Mouse (Mus musculus) hindbrain, embryonic 11.5 days (tissue): ENCODE results near the gene Arf5. TPM values are rescaled to one million over a fixed set of nuclear protein-coding genes. Genes with fewer than 3 reads are reported as not detected.

Source experiments
- ATAC-seq: fragments of 200-750 bp; cut with Nextera tagmentation; 2 replicates; pipeline ENCODE4 v1.8.0; 2017; ENCODE audit warnings: mild to moderate bottlenecking, moderate TSS enrichment, moderate library complexity; ENCODE audit not compliant: low FRiP score
- DNase-seq: peaks from one replicate; pipeline ENCODE4 v3.0.0-alpha.2; 2015; ENCODE audit warnings: low spot score
- H3K27ac ChIP-seq: fragments of 300-500 bp; sonication (generic); 2 replicates; pipeline ENCODE4 v1.5.1; 2014; ENCODE audit warnings: mild to moderate bottlenecking, low read depth, low read length
- H3K27me3 ChIP-seq: fragments of 300-500 bp; sonication (generic); 2 replicates; pipeline ENCODE4 v1.6.1; 2014; ENCODE audit warnings: mild to moderate bottlenecking, low read length, moderate library complexity, mixed read lengths; ENCODE audit not compliant: control insufficient read depth, insufficient read depth
- H3K36me3 ChIP-seq: fragments of 300-500 bp; sonication (generic); 2 replicates; pipeline ENCODE4 v1.6.1; 2014; ENCODE audit warnings: mild to moderate bottlenecking, low read length, moderate library complexity, mixed read lengths; ENCODE audit not compliant: control insufficient read depth, insufficient read depth
- H3K4me1 ChIP-seq: fragments of 300-500 bp; sonication (generic); replicated peaks from 2 replicates; pipeline ENCODE4 v1.6.1; 2014; ENCODE audit warnings: low read length, mixed read lengths; ENCODE audit not compliant: control insufficient read depth, insufficient read depth
- H3K4me2 ChIP-seq: fragments of 300-500 bp; sonication (generic); replicated peaks from 2 replicates; pipeline ENCODE4 v1.6.1; 2014; ENCODE audit warnings: mild to moderate bottlenecking, low read depth, low read length
- H3K4me3 ChIP-seq: fragments of 300-500 bp; sonication (generic); 2 replicates; pipeline ENCODE4 v1.5.1; 2014; ENCODE audit warnings: low read depth, low read length
- H3K9ac ChIP-seq: fragments of 300-500 bp; sonication (generic); 2 replicates; pipeline ENCODE4 v1.6.1; 2014; ENCODE audit warnings: low read depth, low read length
- H3K9me3 ChIP-seq: fragments of 300-500 bp; sonication (generic); 2 replicates; pipeline ENCODE4 v1.6.1; 2016; ENCODE audit warnings: low read length; ENCODE audit not compliant: control insufficient read depth
- WGBS: fragments of 180-500 bp; shearing (Covaris S2); extraction: QIAGEN DNeasy Blood & Tissue Kit; methylation state at CpG from one replicate; pipeline ENCODE4 v1.1.7; 2014; 5-methylcytosine and 5-hydroxymethylcytosine counted together
- polyA plus RNA-seq: library from polyadenylated mRNA; unstranded; fragments of >200 nt; fragmentation: Nextera tagmentation; extraction: Ambion mirVana; gene quantifications from 2 replicates; pipeline ENCODE4 v1.2.1, GENCODE M21; 2014

The Arf5 gene
- polyA plus RNA-seq, 1 experiment from 2014 or later: 271 TPM

DNA sequence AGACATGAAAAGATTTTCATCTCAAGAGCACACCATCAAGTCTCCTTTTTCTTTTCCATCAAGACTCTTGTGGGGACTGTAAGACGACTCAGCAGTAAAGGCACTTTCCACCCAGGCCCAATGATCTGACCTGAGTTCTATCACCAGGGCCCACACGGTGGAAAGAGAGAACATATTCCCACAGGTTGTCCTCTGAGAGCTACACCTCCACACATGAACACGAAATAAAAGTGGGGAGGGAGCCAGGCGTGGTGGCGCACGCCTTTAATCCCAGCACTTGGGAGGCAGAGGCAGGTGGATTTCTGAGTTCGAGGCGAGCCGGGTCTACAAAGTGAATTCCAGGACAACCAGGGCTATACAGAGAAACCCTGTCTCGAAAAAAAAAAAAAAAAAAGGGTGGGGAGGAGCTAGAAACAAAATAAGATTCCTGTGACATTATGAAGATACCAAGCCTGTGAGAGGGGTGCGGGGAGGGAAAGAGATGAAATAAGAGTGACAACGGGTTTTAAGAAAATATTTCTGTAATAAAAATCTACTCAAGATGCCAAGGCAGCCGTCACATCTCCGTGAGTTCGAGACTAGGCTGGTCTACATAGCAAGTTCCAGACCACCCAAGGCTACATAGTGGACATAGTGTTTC, 589 bp upstream of the Arf5 start:
- H3K4me1 ChIP-seq: peaks cover 5% of the 10 kb centered on the region; the same call in 1 of the 2 replicates
- peak overlapping the region; percentile 13; the same call in 1 of the 2 replicates for H3K4me2 ChIP-seq
- no peak overlapping the region for H3K9ac ChIP-seq
- ATAC-seq (peak; percentile 39), DNase-seq (no peak)
- 75% methylated on average over 15 of the region's 15 CpGs for WGBS
- no peaks in the 10 kb centered on the region for H3K27me3 ChIP-seq
- H3K27ac ChIP-seq: no peak overlapping the region
- H3K4me3 ChIP-seq: peak overlapping the region; percentile 89; the same call in 1 of the 2 replicates
- H3K9me3 ChIP-seq: no peaks in the 10 kb centered on the region
- peaks cover 4% of the 10 kb centered on the region; the same call in 1 of the 2 replicates for H3K36me3 ChIP-seq

DNA sequence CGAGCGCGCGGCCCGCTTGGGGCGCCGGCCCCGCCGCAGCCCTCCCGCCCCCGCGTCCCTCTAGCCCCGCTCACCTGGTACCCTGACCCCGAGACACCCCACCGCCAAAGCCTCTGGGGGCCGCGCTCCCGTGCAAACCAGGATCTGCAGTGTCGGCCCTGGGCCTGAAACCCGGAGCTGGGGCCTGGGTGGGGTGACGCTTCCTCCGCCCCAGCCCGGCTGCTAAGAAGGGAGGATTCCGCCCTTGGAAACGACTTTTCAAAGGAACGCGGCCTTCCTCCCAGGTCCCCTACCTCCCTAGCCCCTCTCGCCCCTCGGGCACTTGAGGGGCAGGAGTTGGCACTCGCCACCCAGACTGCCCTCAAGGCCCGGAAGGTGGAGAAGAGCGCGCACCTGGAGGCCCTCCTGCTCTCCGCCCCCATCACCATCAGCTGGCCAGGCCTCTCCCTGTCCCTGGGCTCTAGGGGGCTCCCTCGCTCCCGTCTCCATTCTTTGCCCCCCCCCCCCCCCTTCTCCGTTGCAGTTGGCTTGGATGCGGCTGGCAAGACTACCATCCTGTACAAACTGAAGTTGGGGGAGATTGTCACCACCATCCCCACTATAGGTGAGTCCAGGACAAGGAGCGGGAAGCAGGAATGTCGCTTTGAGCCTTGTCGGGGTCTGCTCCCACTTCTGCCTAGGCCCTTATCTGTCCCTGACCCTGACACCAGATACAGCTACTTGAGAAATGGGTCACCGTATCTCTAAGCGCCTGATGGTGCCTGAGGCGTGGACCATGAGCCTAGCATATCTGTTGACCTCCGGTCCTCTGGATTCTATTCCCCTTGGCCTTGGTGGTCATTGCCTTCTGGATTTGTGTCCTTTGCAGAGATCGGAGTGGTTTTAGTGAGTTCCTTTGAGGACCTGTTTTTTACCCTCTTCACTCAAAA, 671 bp downstream of the Arf5 start:
- H3K4me1 ChIP-seq: peaks cover 5% of the 10 kb centered on the region; the same call in 1 of the 2 replicates
- peak overlapping the region; percentile 89 for H3K4me3 ChIP-seq
- peak overlapping the region; percentile 79 for H3K27ac ChIP-seq
- peak; percentile 66 for DNase-seq
- 12% methylated on average over 34 of the region's 46 CpGs for WGBS
- H3K9me3 ChIP-seq: no peaks in the 10 kb centered on the region
- H3K27me3 ChIP-seq: no peaks in the 10 kb centered on the region
- no peaks in the 10 kb centered on the region for H3K36me3 ChIP-seq
- ATAC-seq: peak; percentile 67
- H3K9ac ChIP-seq: peak overlapping the region; percentile 97
- H3K4me2 ChIP-seq: peak overlapping the region; percentile 51

DNA sequence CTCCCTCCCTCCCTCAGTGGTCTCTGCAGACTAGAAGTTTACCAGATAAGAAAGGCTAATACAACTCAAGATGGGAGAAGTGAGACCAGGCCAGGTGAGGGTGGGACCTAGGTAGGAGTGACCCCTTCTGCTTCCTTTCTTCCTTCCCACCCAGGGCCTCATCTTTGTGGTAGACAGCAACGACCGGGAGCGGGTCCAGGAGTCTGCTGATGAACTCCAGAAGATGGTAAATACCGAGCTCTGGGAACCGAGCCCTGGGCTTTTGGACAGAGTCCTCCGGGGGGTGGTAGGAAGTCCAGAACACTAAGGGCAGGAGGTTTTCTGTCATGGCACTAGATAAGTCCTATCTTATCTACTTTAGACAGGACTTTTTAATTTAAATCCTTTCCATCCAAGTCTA, 1.7 kb downstream of the Arf5 start:
- 89% methylated on average over 6 of the region's 6 CpGs for WGBS
- H3K36me3 ChIP-seq: no peaks in the 10 kb centered on the region
- H3K9ac ChIP-seq: no peak overlapping the region
- DNase-seq: no peak
- ATAC-seq: no peak
- no peak overlapping the region for H3K4me3 ChIP-seq
- no peaks in the 10 kb centered on the region for H3K27me3 ChIP-seq
- H3K27ac ChIP-seq: no peak overlapping the region
- peaks cover 5% of the 10 kb centered on the region; the same call in 1 of the 2 replicates for H3K4me1 ChIP-seq
- H3K4me2 ChIP-seq: no peak overlapping the region
- no peaks in the 10 kb centered on the region for H3K9me3 ChIP-seq

DNA sequence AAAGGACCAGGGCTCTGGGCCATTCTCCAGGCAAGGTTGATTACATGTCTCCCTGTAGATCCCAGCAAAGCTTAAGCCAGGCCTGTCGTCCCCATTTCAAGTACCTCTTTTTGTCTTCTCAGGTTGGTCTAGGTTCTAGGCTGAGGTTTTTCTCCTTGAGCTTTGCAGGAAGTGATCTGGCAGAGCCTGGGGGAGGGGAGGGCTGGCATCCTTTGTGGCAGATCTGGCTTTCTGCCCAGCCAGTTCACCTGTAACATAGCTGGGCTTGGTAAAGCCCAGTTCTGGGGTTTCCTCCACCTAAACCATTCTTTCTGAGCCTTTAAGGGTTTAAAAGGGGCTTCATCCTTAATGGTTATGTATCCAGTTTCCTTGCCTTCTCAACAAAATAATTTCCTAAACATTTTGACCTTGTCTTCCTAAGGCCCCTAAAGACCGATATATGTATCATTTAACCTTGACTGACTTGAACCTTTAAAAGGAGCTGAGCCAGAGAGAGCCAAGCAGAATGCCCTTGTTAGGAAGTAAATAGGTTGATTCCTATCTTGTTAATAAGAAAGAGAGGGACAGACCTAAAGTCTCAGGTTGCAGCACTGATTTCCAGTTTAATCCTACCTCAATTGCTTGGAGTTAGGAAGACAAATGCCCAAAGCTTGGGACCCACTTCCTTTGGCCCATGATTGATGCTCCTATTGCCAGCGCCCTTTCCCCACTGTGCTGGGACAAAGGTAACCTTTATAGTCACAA, 3.9 kb downstream of the Arf5 start, which contains the start of gene Fscn3:
Fscn3 (plus strand) TSS at position 694 of the 744 bp plus-strand sequence.
- Histone ChIP-seq H3K27me3 (no peaks in the 10 kb centered on the region), H3K36me3 (no peaks in the 10 kb centered on the region), H3K9me3 (no peaks in the 10 kb centered on the region), H3K4me1 (no peaks in the 10 kb centered on the region), H3K9ac (no peak within 1 kb of the TSS), H3K27ac (no peak within 1 kb of the TSS), H3K4me2 (no peak within 1 kb of the TSS), H3K4me3 (no peak within 1 kb of the TSS)
- 75% methylated on average over 3 of the region's 3 CpGs for WGBS
- ATAC-seq (no peak), DNase-seq (no peak)

DNA sequence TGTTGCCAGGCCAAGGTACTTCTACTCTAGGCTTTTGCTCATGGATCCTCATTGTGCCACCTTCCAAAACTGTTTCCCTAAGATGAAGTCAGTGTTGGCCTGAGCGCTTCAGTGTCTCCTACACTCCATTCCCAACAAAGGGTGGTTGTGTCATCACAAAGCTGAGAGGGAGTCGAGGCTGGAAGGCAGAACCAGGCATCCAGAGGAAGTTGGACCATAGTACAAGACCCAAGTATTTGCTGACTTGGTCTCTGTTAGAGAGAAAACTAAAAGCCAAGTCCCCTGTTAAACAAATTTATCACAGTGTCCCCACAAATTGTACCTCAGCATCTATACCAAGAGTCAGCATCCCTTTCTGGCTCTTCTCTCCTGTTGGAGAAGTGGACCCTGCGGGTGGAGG, 4.9 kb downstream of the Arf5 start, which contains the start of gene Gcc1:
Gcc1 (minus strand) TSS at position 101 of the 400 bp plus-strand sequence.
- no peak within 1 kb of the TSS for H3K4me2 ChIP-seq
- no peaks in the 10 kb centered on the region for H3K9me3 ChIP-seq
- H3K4me1 ChIP-seq: no peaks in the 10 kb centered on the region
- no peak for DNase-seq
- H3K4me3 ChIP-seq: no peak within 1 kb of the TSS
- H3K27ac ChIP-seq: no peak within 1 kb of the TSS
- 91% methylated on average over 3 of the region's 3 CpGs for WGBS
- H3K36me3 ChIP-seq: no peaks in the 10 kb centered on the region
- H3K9ac ChIP-seq: no peak within 1 kb of the TSS
- ATAC-seq: no peak
- no peaks in the 10 kb centered on the region for H3K27me3 ChIP-seq

DNA sequence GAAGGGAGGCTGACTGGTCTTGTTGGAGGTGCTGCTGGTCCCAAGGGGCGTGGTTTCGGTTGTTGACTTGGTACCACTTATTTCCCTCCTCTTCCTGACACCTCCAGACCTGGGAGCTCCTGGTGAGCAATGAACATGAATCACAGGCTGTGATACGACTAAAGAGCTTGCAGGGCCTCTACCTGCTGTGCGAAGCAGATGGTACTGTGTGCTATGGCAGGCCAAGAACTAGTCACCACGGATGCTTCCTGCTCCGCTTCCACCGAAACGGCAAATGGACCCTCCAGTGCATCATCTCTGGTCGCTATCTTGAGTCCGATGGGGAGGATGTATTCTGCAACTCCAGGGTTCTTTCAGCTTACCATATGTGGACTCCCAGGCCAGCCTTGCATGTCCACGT, 6.5 kb downstream of the Arf5 start:
- H3K4me3 ChIP-seq: no peak overlapping the region
- H3K4me1 ChIP-seq: no peaks in the 10 kb centered on the region
- no peak for DNase-seq
- no peak overlapping the region for H3K9ac ChIP-seq
- no peak overlapping the region for H3K27ac ChIP-seq
- no peaks in the 10 kb centered on the region for H3K27me3 ChIP-seq
- H3K36me3 ChIP-seq: no peaks in the 10 kb centered on the region
- WGBS: 94% methylated on average over 11 of the region's 11 CpGs
- no peak for ATAC-seq
- H3K9me3 ChIP-seq: no peaks in the 10 kb centered on the region
- H3K4me2 ChIP-seq: no peak overlapping the region

DNA sequence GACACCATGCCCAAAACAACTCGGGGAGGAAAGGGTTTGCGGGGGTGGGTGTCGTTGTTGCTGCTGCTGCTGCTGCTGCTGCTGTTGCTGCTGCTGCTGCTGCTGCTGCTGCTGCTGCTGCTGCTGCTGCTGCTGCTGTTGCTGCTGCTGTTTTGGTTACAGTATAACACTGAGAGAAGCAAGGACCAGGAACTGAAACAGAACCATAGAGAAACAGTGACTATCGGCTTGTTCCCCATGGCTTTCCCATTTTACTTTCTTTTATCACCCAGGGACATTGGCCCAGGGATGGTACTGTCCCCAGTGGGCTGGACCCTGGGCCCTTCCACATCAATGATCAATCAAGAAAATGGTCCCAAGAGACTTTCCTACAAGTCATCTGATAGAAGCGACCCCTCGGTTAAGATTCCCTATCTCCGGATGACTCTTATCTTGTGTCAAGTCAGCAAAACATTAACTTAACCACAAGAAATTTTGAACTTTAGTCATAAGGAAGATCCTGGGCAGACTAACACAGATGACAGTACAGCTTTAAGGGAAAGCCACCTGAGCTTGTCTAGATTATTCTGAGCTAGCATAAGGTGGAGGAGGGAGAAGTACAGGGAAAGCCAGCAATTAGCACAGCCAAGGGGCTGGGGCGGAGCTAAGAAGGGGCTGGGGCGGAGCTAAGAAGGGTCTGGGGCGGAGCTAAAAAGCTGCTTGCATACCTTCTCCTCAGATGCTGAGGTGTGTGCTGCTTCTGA, 7.6 kb downstream of the Arf5 start:
- ATAC-seq (no peak), DNase-seq (no peak)
- H3K27ac ChIP-seq: no peak overlapping the region
- no peak overlapping the region for H3K4me3 ChIP-seq
- no peaks in the 10 kb centered on the region for H3K4me1 ChIP-seq
- no peaks in the 10 kb centered on the region for H3K27me3 ChIP-seq
- no peak overlapping the region for H3K4me2 ChIP-seq
- no peaks in the 10 kb centered on the region for H3K9me3 ChIP-seq
- H3K36me3 ChIP-seq: no peaks in the 10 kb centered on the region
- 81% methylated on average over 10 of the region's 10 CpGs for WGBS
- no peak overlapping the region for H3K9ac ChIP-seq

DNA sequence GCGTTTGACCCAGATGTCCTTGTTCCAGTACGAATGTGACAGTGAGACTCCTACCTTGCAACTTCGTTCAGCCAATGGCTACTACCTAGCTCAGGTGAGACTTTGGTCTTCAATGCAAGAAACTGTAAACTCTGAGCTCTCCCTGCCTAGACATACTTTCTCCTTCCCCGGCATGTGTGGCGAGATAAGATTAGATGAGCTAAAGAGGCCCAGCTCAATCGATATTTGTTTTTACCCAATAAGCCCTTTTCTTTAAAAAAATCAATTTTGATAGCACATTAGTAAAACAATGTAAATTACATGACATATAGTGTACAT, 8.1 kb downstream of the Arf5 start:
- no peak overlapping the region for H3K27ac ChIP-seq
- no peak overlapping the region for H3K4me2 ChIP-seq
- no peaks in the 10 kb centered on the region for H3K27me3 ChIP-seq
- H3K4me3 ChIP-seq: no peak overlapping the region
- H3K4me1 ChIP-seq: no peaks in the 10 kb centered on the region
- DNase-seq (no peak), ATAC-seq (no peak)
- no peaks in the 10 kb centered on the region for H3K36me3 ChIP-seq
- H3K9me3 ChIP-seq: no peaks in the 10 kb centered on the region
- 78% methylated on average over 6 of the region's 6 CpGs for WGBS
- H3K9ac ChIP-seq: no peak overlapping the region
